In the genomic region with DNA sequence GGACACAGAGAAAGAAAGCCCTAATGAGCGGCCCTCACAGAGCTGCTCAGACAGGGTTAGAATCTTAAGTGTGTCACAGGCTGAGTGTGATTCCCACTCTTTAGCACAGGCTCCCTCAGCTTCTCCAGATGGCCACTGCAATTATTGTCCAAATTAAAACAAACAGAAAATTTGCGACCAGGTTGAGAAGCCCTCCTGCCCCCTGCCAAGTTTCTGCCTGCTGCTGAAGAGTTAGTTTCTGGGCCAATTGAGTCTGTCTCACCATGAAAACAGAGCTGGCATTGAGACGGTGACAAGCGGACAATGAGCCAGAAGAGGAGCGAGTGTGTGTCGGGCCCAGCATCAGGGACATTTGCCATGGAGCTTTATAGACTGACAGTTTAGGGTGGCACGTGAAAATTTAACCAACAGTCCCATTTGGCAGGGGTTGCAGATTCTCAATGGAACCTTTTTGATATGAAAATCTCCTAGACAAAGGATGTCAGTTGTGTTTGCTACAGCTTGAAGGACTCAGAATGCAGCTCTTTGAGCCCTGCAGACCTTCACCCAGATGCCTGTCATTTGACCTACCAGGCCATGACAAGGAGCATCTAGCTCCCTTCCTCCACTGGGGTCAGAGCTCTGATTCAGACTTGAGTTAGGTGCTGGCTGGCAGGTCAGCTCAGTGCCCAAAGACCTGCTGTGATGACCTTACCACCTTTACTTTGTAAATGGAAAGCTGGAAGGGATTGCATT, we compare ENCODE assay signal across 11 mouse cellular contexts. TPM values are rescaled to one million over a fixed set of nuclear protein-coding genes. Genes with fewer than 3 reads are reported as not detected.
A peak's percentile ranks its signal among the peaks of the same experiment; 100 is the strongest.
DNase-seq lines count a peak whose midpoint lies in the region; ATAC-seq and TF ChIP-seq lines count a peak whose summit lies in the region.
"Had no signal": no experiment of that assay in that cellular context is flagged by ENCODE, and none has a peak within 500 bp of the region (broad histone marks: within the 10 kb centered on the region; RNA-seq: fewer than 3 reads in every experiment).

No protein-coding gene starts in this region.

- H3K9ac ChIP-seq in heart, embryonic 16.5 days (ENCODE audit: low read length): no peak overlapping the region
- no peak overlapping the region for H3K9ac ChIP-seq in hindbrain, embryonic 14.5 days
- H3K9ac ChIP-seq in midbrain, postnatal 0 days (replicated peaks; ENCODE audit: low read length, poor library complexity, severe bottlenecking): no peak overlapping the region
- H3K9ac ChIP-seq: liver, embryonic 15.5 days had no signal

- H3K4me2 ChIP-seq in heart, embryonic 16.5 days (ENCODE audit: low read depth, low read length): no peak overlapping the region
- H3K4me2 ChIP-seq in hindbrain, embryonic 14.5 days (replicated peaks): no peak overlapping the region
- no peak overlapping the region for H3K4me2 ChIP-seq in midbrain, postnatal 0 days (ENCODE audit: low read depth, low read length, poor library complexity, severe bottlenecking)
- H3K4me2 ChIP-seq: liver, embryonic 15.5 days had no signal

- 67% methylated on average over 7 of the region's 7 CpGs for WGBS in heart, embryonic 16.5 days
- WGBS in hindbrain, embryonic 14.5 days: 20% methylated on average over 7 of the region's 7 CpGs
- 20% methylated on average over 7 of the region's 7 CpGs for WGBS in midbrain, postnatal 0 days
- WGBS in kidney, adult 2 months: 72% methylated on average over 7 of the region's 7 CpGs

- H3K4me1 ChIP-seq in heart, embryonic 16.5 days (ENCODE audit: control insufficient read depth, insufficient read depth, low read length): peaks cover 22% of the 10 kb centered on the region
- 0 out of 2 replicates have a peak, but pooled peaks cover 4% of the 10 kb centered on the region for H3K4me1 ChIP-seq in hindbrain, embryonic 14.5 days (replicated peaks; ENCODE audit: control insufficient read depth, insufficient read depth, low read length)
- no peaks in the 10 kb centered on the region for H3K4me1 ChIP-seq in midbrain, postnatal 0 days (ENCODE audit: insufficient read depth, low read length)
- no peaks in the 10 kb centered on the region for H3K4me1 ChIP-seq in kidney, adult 2 months (ENCODE audit: control insufficient read depth, insufficient read depth, low read length)
- H3K4me1 ChIP-seq: liver, embryonic 15.5 days had no signal

- no peak for ATAC-seq in heart, embryonic 16.5 days (replicated peaks; ENCODE audit: extremely low read depth, insufficient read depth, low FRiP score)
- ATAC-seq in hindbrain, embryonic 14.5 days (ENCODE audit: low FRiP score): peak; percentile 91
- peak; percentile 82 for ATAC-seq in midbrain, postnatal 0 days (ENCODE audit: low FRiP score)

- no peak for DNase-seq in heart, adult 18-20 months
- DNase-seq in cerebellum, adult 8-10 months: peak; percentile 29
- DNase-seq in hindbrain, embryonic 14.5 days (ENCODE audit: low spot score): peak; percentile 64
- peak; percentile 91 for DNase-seq in midbrain, postnatal 0 days (ENCODE audit: low spot score)
- no peak for DNase-seq in kidney, adult 2 months
- no peak for DNase-seq in lung, postnatal 36 days
- DNase-seq in adrenal gland, adult (ENCODE audit: inconsistent age in 2 of 2, low spot score in 1 of 2): no peak
- DNase-seq: kidney, adult 11 months had no signal

- 0 out of 2 replicates have a peak overlapping the region, but pooled peaks have one; percentile 53 for H3K27ac ChIP-seq in heart, embryonic 16.5 days (ENCODE audit: low read length)
- H3K27ac ChIP-seq in hindbrain, embryonic 14.5 days: peak overlapping the region; percentile 69
- peak overlapping the region; percentile 55 for H3K27ac ChIP-seq in midbrain, postnatal 0 days (ENCODE audit: low read depth, low read length)
- no peak overlapping the region for H3K27ac ChIP-seq in kidney, adult 2 months (ENCODE audit: insufficient read depth, low read depth, low read length)
- H3K27ac ChIP-seq: liver, embryonic 15.5 days had no signal

- H3K27me3 ChIP-seq in heart, embryonic 16.5 days (ENCODE audit: control insufficient read depth, insufficient read depth, low read length): no peaks in the 10 kb centered on the region
- H3K27me3 ChIP-seq in hindbrain, embryonic 14.5 days (ENCODE audit: control insufficient read depth, insufficient read depth, low read length): no peaks in the 10 kb centered on the region
- no peaks in the 10 kb centered on the region for H3K27me3 ChIP-seq in midbrain, postnatal 0 days (ENCODE audit: insufficient read depth, low read length)
- H3K27me3 ChIP-seq in kidney, adult 2 months (replicated peaks; ENCODE audit: control insufficient read depth, insufficient read depth, low read length): no peaks in the 10 kb centered on the region
- H3K27me3 ChIP-seq: CH12.LX; liver, embryonic 15.5 days had no signal

- no peaks in the 10 kb centered on the region for H3K9me3 ChIP-seq in heart, embryonic 16.5 days (replicated peaks; ENCODE audit: control insufficient read depth, low read length)
- H3K9me3 ChIP-seq in hindbrain, embryonic 14.5 days (ENCODE audit: control insufficient read depth, low read length): no peaks in the 10 kb centered on the region
- H3K9me3 ChIP-seq in midbrain, postnatal 0 days (ENCODE audit: low read length): no peaks in the 10 kb centered on the region
- H3K9me3 ChIP-seq: liver, embryonic 15.5 days had no signal

- no peak overlapping the region for H3K4me3 ChIP-seq in heart, embryonic 16.5 days (ENCODE audit: low read length)
- no peak overlapping the region for H3K4me3 ChIP-seq in hindbrain, embryonic 14.5 days (replicated peaks; ENCODE audit: low read length)
- no peak overlapping the region for H3K4me3 ChIP-seq in midbrain, postnatal 0 days (ENCODE audit: low read depth, low read length)
- H3K4me3 ChIP-seq in kidney, adult 2 months (ENCODE audit: insufficient read depth, low read depth, low read length): no peak overlapping the region
- H3K4me3 ChIP-seq: liver, embryonic 15.5 days had no signal

- no peak for TF ChIP-seq CTCF in midbrain, postnatal 0 days (IDR thresholded peaks at IDR 0.05)
- no peak for TF ChIP-seq CTCF in kidney, adult 2 months (conservative IDR thresholded peaks at IDR 0.05; ENCODE audit: insufficient read depth, insufficient read length, low read depth, low read length)

- H3K36me3 ChIP-seq in heart, embryonic 16.5 days (ENCODE audit: control insufficient read depth, insufficient read depth): no peaks in the 10 kb centered on the region
- H3K36me3 ChIP-seq in hindbrain, embryonic 14.5 days (replicated peaks; ENCODE audit: control insufficient read depth, insufficient read depth): no peaks in the 10 kb centered on the region
- H3K36me3 ChIP-seq in midbrain, postnatal 0 days (ENCODE audit: insufficient read depth, low read length): no peaks in the 10 kb centered on the region
- no peaks in the 10 kb centered on the region for H3K36me3 ChIP-seq in kidney, adult 2 months (ENCODE audit: control insufficient read depth, insufficient read depth, low read length)
- H3K36me3 ChIP-seq: liver, embryonic 15.5 days had no signal

- TF ChIP-seq POLR2A in kidney, adult 2 months (IDR thresholded peaks at IDR 0.05; ENCODE audit: low read depth, low read length): no peak

RNA-seq across cellular contexts. Expression of a gene that starts 39.9 kb away (rescaled TPM):
- 0.05 and 0.17 TPM in 2 replicates for polyA plus RNA-seq in heart, embryonic 16.5 days (2015; fragmentation: Nextera tagmentation; extraction: Ambion mirVana)
- total RNA-seq in heart, adult 18-20 months (2021): under 1 TPM in 1 of 2 experiments, not detected in 1; 0.15 TPM
- 0.41 and 0.50 TPM in 2 replicates for polyA plus RNA-seq in hindbrain, embryonic 14.5 days (2014; fragmentation: Nextera tagmentation; extraction: Ambion mirVana)
- 1.2 and 3.9 TPM in 2 replicates for total RNA-seq in midbrain, postnatal 0 days (2014; rRNA removed)
- 0.49 and 0.56 TPM in 2 replicates for polyA plus RNA-seq in midbrain, postnatal 0 days (2015; fragmentation: Nextera tagmentation; extraction: Ambion mirVana)
- polyA plus RNA-seq in kidney, adult 2 months (2012; rRNA removed): 0.03 and 0.05 TPM in 2 replicates
- total RNA-seq: CH12.LX had no signal
- polyA plus RNA-seq: liver, embryonic 15.5 days had no signal

Comparison
In these comparisons a context has a peak if more than half of its experiments do, and no peak if none do; other contexts are left out.
1. DNase-seq: peak in cerebellum, adult 8-10 months (single experiment), hindbrain, embryonic 14.5 days (single experiment) and midbrain, postnatal 0 days (single experiment); none in heart, adult 18-20 months (0 of 2), kidney, adult 2 months (single experiment), lung, postnatal 36 days (single experiment) and adrenal gland, adult (0 of 2).